Comparison of ENCODE assay signal across 10 mouse cellular contexts in genomic region chr4:152140441-152140840, GRCm38 (mm10). TPM values are rescaled to one million over a fixed set of nuclear protein-coding genes. Genes with fewer than 3 reads are reported as not detected.
A peak's percentile ranks its signal among the peaks of the same experiment; 100 is the strongest.
DNase-seq lines count a peak whose midpoint lies in the region; ATAC-seq lines count a peak whose summit lies in the region.
"Had no signal": no experiment of that assay in that cellular context is flagged by ENCODE, and none has a peak within 500 bp of the region (broad histone marks: within the 10 kb centered on the region; RNA-seq: fewer than 3 reads in every experiment).

No protein-coding gene starts in this region.

- H3K4me3 ChIP-seq in midbrain, embryonic 10.5 days: no peak overlapping the region
- no peak overlapping the region for H3K4me3 ChIP-seq in midbrain, embryonic 16.5 days (ENCODE audit: low read depth, low read length)
- H3K4me3 ChIP-seq: hindbrain, embryonic 15.5 days; neural tube, embryonic 12.5 days had no signal

- H3K4me1 ChIP-seq in midbrain, embryonic 10.5 days: peaks cover 17% of the 10 kb centered on the region
- H3K4me1 ChIP-seq in midbrain, embryonic 16.5 days (ENCODE audit: control insufficient read depth, insufficient read depth, low read length): peaks cover 7% of the 10 kb centered on the region; the same call in 1 of the 2 replicates

- no peaks in the 10 kb centered on the region for H3K9me3 ChIP-seq in midbrain, embryonic 10.5 days (replicated peaks)
- H3K9me3 ChIP-seq in midbrain, embryonic 16.5 days (replicated peaks; ENCODE audit: control insufficient read depth, low read length, poor library complexity, severe bottlenecking): no peaks in the 10 kb centered on the region
- H3K9me3 ChIP-seq: hindbrain, embryonic 15.5 days; neural tube, embryonic 12.5 days had no signal

- no peak for ATAC-seq in midbrain, embryonic 16.5 days

- H3K27me3 ChIP-seq in midbrain, embryonic 10.5 days (ENCODE audit: low read depth, poor library complexity, severe bottlenecking): peaks cover 76% of the 10 kb centered on the region
- peaks cover 11% of the 10 kb centered on the region for H3K27me3 ChIP-seq in midbrain, embryonic 16.5 days (ENCODE audit: control insufficient read depth, insufficient read depth, low read depth, low read length)

- H3K9ac ChIP-seq in midbrain, embryonic 16.5 days (ENCODE audit: low read depth, low read length): no peak overlapping the region
- H3K9ac ChIP-seq: hindbrain, embryonic 15.5 days; neural tube, embryonic 12.5 days had no signal

- no peak overlapping the region for H3K4me2 ChIP-seq in midbrain, embryonic 16.5 days (ENCODE audit: low read length)
- H3K4me2 ChIP-seq: hindbrain, embryonic 15.5 days; neural tube, embryonic 12.5 days had no signal

- no peaks in the 10 kb centered on the region for H3K36me3 ChIP-seq in midbrain, embryonic 10.5 days
- H3K36me3 ChIP-seq in midbrain, embryonic 16.5 days (ENCODE audit: control insufficient read depth, insufficient read depth, low read length): no peaks in the 10 kb centered on the region
- H3K36me3 ChIP-seq: hindbrain, embryonic 15.5 days; neural tube, embryonic 12.5 days had no signal

- DNase-seq in cerebellum, postnatal 25 days: peak; percentile 56 to 70
- DNase-seq in cerebellum, adult 9-11 months: no peak
- DNase-seq in midbrain, embryonic 10.5 days (ENCODE audit: low spot score): peak; percentile 58
- peak; percentile 52 for DNase-seq in adrenal gland, postnatal 25 days
- peak; percentile 70 for DNase-seq in kidney, postnatal 14 days
- peak; percentile 46 to 61 for DNase-seq in natural killer cell, adult 2 months (ENCODE audit: low spot score in 2 of 2)
- DNase-seq in right cerebral cortex, postnatal 25 days: no peak

- 27% methylated on average over 6 of the region's 6 CpGs for WGBS in midbrain, embryonic 10.5 days
- 31% methylated on average over 6 of the region's 6 CpGs for WGBS in midbrain, embryonic 16.5 days

- no peak overlapping the region for H3K27ac ChIP-seq in midbrain, embryonic 10.5 days (replicated peaks)
- H3K27ac ChIP-seq in midbrain, embryonic 16.5 days (ENCODE audit: low read length): no peak overlapping the region
- H3K27ac ChIP-seq: hindbrain, embryonic 15.5 days; neural tube, embryonic 12.5 days had no signal

RNA-seq across cellular contexts. Expression of gene Espn, which starts 11.7 kb away (rescaled TPM):
- 0.94 and 1.4 TPM in 2 replicates for polyA plus RNA-seq in midbrain, embryonic 10.5 days (2016; fragmentation: Nextera tagmentation; extraction: Ambion mirVana)
- polyA plus RNA-seq in midbrain, embryonic 16.5 days (2015; fragmentation: Nextera tagmentation; extraction: Ambion mirVana): 0.14 and 0.25 TPM in 2 replicates
- 1.2 TPM in 2 replicates for total RNA-seq in adrenal gland, postnatal 25 days (2021)

RNA-seq across cellular contexts. Expression of gene Hes2, which starts 18.2 kb away (rescaled TPM):
- polyA plus RNA-seq in midbrain, embryonic 10.5 days (2016; fragmentation: Nextera tagmentation; extraction: Ambion mirVana): 0.79 and 1.3 TPM in 2 replicates
- not detected in 2 replicates for polyA plus RNA-seq in midbrain, embryonic 16.5 days (2015; fragmentation: Nextera tagmentation; extraction: Ambion mirVana)
- not detected in 2 replicates for total RNA-seq in adrenal gland, postnatal 25 days (2021)
- polyA plus RNA-seq: hindbrain, embryonic 15.5 days had no signal

RNA-seq across cellular contexts. Expression of gene Tnfrsf25, which starts 24.7 kb away (rescaled TPM):
- 0.47 and 1.0 TPM in 2 replicates for polyA plus RNA-seq in midbrain, embryonic 10.5 days (2016; fragmentation: Nextera tagmentation; extraction: Ambion mirVana)
- polyA plus RNA-seq in midbrain, embryonic 16.5 days (2015; fragmentation: Nextera tagmentation; extraction: Ambion mirVana): 0.37 and 0.83 TPM in 2 replicates
- 1.5 and 2.0 TPM in 2 replicates for total RNA-seq in adrenal gland, postnatal 25 days (2021)

RNA-seq across cellular contexts. Expression of gene Acot7, which starts 37.5 kb away (rescaled TPM):
- polyA plus RNA-seq in midbrain, embryonic 10.5 days (2016; fragmentation: Nextera tagmentation; extraction: Ambion mirVana): 85.7 and 99.7 TPM in 2 replicates
- 437 and 480 TPM in 2 replicates for polyA plus RNA-seq in midbrain, embryonic 16.5 days (2015; fragmentation: Nextera tagmentation; extraction: Ambion mirVana)
- 34.6 and 39.9 TPM in 2 replicates for total RNA-seq in adrenal gland, postnatal 25 days (2021)

Comparison
In these comparisons a context has a peak if more than half of its experiments do, and no peak if none do; other contexts are left out.
1. DNase-seq: peak in cerebellum, postnatal 25 days (2 of 2), midbrain, embryonic 10.5 days (single experiment), adrenal gland, postnatal 25 days (single experiment), kidney, postnatal 14 days (single experiment) and natural killer cell, adult 2 months (2 of 2); none in cerebellum, adult 9-11 months (single experiment) and right cerebral cortex, postnatal 25 days (single experiment).